Mouse (Mus musculus) hindbrain, embryonic 10.5 days (tissue): ENCODE results near the gene Akap5. TPM values are rescaled to one million over a fixed set of nuclear protein-coding genes. Genes with fewer than 3 reads are reported as not detected.

Experiments
- DNase-seq: peaks from one replicate; pipeline ENCODE4 v3.0.0-alpha.2; 2017; ENCODE audit warnings: low spot score
- H3K27ac ChIP-seq: fragments of 300-500 bp; sonication (generic); 2 replicates; pipeline ENCODE4 v1.5.1; 2016; ENCODE audit warnings: mild to moderate bottlenecking, moderate library complexity
- H3K27me3 ChIP-seq: fragments of 300-500 bp; sonication (generic); 2 replicates; pipeline ENCODE4 v1.6.1; 2016; ENCODE audit warnings: mild to moderate bottlenecking; ENCODE audit not compliant: poor library complexity, insufficient read depth, severe bottlenecking
- H3K36me3 ChIP-seq: fragments of 300-500 bp; sonication (generic); 2 replicates; pipeline ENCODE4 v1.6.1; 2016; ENCODE audit warnings: mild to moderate bottlenecking, moderate library complexity
- H3K4me1 ChIP-seq: fragments of 300-500 bp; sonication (generic); replicated peaks from 2 replicates; pipeline ENCODE4 v1.6.1; 2016; ENCODE audit warnings: mild to moderate bottlenecking
- H3K4me3 ChIP-seq: fragments of 300-500 bp; sonication (generic); 2 replicates; pipeline ENCODE4 v1.5.1; 2016; ENCODE audit warnings: mild to moderate bottlenecking, moderate library complexity
- H3K9me3 ChIP-seq: fragments of 300-500 bp; sonication (generic); 2 replicates; pipeline ENCODE4 v1.6.1; 2016; ENCODE audit warnings: mild to moderate bottlenecking, moderate library complexity
- WGBS: fragments of 180-500 bp; shearing (Covaris S2); methylation state at CpG from one replicate; pipeline ENCODE4 v1.1.7; 2016; 5-methylcytosine and 5-hydroxymethylcytosine counted together
- polyA plus RNA-seq: library from polyadenylated mRNA; unstranded; fragments of >200 nt; fragmentation: Nextera tagmentation; extraction: Ambion mirVana; gene quantifications from 2 replicates; pipeline ENCODE4 v1.2.1, GENCODE M21; 2016

The Akap5 gene
- polyA plus RNA-seq, 1 experiment from 2014 or later = 4.0 TPM

DNA sequence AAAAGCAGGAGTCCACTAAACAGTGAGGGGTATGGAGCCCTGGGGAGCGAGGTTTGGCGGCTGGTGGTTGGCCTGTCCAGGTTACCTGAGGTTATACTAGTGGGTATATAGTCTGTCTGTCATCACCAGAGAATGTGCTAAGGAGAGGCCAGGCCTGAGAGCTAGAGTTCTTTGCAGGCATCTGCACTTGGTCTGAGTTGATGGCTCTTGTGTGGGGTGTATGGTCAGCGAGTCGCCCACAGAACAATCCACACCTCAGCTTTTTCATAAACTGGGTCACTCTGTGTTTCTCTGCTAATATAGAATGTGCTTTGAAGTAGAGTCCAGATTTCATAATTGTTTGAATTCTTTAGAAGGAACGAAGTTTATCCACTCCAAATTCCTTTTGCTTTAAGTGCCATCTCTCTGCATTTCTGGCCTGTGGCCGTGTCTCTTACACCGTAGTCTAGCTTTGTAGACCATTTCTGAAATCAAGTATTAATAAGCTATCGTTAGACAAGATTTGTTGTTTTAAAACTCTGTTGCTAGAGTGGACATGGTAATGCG, 25.3 kb upstream of the Akap5 start:
- no peaks in the 10 kb centered on the region for H3K27me3 ChIP-seq
- no peak overlapping the region for H3K27ac ChIP-seq
- WGBS = 94% methylated on average over 9 of the region's 9 CpGs
- H3K36me3 ChIP-seq = peaks cover 95% of the 10 kb centered on the region
- DNase-seq = no peak
- no peaks in the 10 kb centered on the region for H3K4me1 ChIP-seq
- no peak overlapping the region for H3K4me3 ChIP-seq
- no peaks in the 10 kb centered on the region for H3K9me3 ChIP-seq

GRCm38 (mm10) chr12:76300367-76300766, 24.3 kb upstream of the Akap5 start:
- Histone ChIP-seq H3K27me3 (no peaks in the 10 kb centered on the region), H3K36me3 (peaks cover 94% of the 10 kb centered on the region), H3K27ac (no peak overlapping the region), H3K4me1 (no peaks in the 10 kb centered on the region), H3K9me3 (no peaks in the 10 kb centered on the region), H3K4me3 (no peak overlapping the region)
- no peak for DNase-seq
- 93% methylated on average over 10 of the region's 10 CpGs for WGBS

DNA sequence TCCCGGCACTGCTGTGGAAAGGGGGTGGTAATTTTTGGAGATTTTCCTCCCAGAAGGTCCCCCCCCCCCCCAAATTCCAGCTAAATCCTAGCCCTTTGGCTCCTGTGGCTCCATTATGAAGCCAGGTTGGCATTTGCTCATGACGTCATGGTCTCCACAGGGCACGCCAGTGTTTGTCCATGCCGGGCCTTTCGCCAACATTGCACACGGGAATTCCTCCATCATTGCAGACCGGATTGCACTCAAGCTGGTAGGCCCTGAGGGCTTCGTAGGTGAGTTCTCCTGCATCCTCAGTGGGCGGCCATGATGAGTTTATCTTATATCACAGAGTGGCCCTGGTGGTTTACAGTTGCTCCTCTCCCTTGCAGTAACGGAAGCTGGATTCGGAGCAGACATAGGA, 21.2 kb upstream of the Akap5 start:
- WGBS = 95% methylated on average over 11 of the region's 11 CpGs
- H3K27ac ChIP-seq = no peak overlapping the region

DNA sequence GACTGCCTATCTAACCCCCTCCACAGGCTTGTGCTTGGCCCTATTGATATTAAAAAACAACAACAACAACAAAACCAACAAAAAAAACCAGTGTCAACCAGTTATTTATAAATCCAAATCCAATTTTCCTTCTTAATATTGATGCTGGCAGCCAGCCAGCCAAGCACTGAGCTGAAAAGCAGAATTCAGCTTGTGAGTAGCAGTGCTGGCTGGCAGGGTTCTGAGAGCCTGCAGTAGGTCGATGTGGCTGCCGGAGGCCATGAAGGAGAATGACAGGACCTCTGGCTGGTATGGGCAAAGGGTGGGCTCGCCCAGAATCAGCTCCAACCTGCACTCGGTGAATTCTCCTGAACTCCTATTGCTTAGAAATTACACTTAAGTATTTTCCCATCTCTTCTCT, 20.5 kb upstream of the Akap5 start:
- H3K36me3 ChIP-seq = peaks cover 93% of the 10 kb centered on the region

More for the DNA sequence above, 21.2 kb upstream of the Akap5 start:
- H3K9me3 ChIP-seq = no peaks in the 10 kb centered on the region
- peaks cover 93% of the 10 kb centered on the region for H3K36me3 ChIP-seq
- H3K4me3 ChIP-seq = no peak overlapping the region
- H3K4me1 ChIP-seq = peaks cover 5% of the 10 kb centered on the region; the same call in 1 of the 2 replicates
- no peak for DNase-seq
- no peaks in the 10 kb centered on the region for H3K27me3 ChIP-seq

GRCm38 (mm10) chr12:76305107-76305506, 19.6 kb upstream of the Akap5 start:
- H3K27me3 ChIP-seq = no peaks in the 10 kb centered on the region
- H3K9me3 ChIP-seq = no peaks in the 10 kb centered on the region
- H3K36me3 ChIP-seq = peaks cover 89% of the 10 kb centered on the region
- peaks cover 5% of the 10 kb centered on the region; the same call in 1 of the 2 replicates for H3K4me1 ChIP-seq
- DNase-seq = no peak
- H3K27ac ChIP-seq = no peak overlapping the region
- WGBS = 90% methylated on average over 8 of the region's 8 CpGs
- no peak overlapping the region for H3K4me3 ChIP-seq

More for the DNA sequence above, 20.5 kb upstream of the Akap5 start:
- Histone ChIP-seq H3K9me3 (no peaks in the 10 kb centered on the region), H3K27me3 (no peaks in the 10 kb centered on the region), H3K27ac (no peak overlapping the region), H3K4me3 (no peak overlapping the region), H3K4me1 (peaks cover 5% of the 10 kb centered on the region; the same call in 1 of the 2 replicates)
- no peak for DNase-seq
- 90% methylated on average over 4 of the region's 4 CpGs for WGBS

DNA sequence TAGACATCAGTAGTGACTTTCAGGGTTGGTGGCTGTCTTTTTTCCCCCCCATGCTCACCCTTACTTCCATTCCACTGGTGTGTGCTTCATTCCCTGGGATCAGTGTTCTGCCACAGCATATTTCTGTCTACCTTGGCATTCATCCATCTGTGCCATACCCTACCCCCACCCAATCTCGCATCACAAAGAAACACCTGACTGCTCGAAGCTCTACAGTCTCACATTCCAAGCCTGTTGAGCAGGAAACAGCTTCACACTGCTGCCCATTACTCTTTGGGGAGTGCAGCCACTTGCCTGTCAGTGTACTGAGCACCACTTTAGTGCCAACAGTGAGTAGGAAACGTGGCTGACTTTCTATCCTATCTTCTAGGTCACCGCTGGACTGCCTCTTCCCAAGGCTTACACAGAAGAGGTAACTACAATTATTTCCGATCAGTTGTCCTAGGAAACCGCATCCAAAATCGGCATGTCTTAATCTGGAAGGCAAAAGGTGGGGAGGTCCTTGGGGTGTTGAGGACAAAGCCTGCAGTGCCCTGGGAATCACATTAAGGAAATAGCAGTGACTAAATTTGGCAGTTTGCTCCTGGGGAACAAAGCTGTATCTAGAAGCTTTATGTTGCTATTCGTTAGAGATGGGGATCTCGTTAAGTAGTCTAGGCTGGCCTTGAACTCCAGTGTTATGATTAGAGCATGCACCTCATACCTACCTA, 17.7 kb upstream of the Akap5 start:
- DNase-seq = no peak
- no peaks in the 10 kb centered on the region for H3K27me3 ChIP-seq
- 88% methylated on average over 9 of the region's 9 CpGs for WGBS
- H3K36me3 ChIP-seq = peaks cover 88% of the 10 kb centered on the region
- peak overlapping the region; percentile 40 for H3K27ac ChIP-seq
- H3K4me1 ChIP-seq = peaks cover 21% of the 10 kb centered on the region
- H3K9me3 ChIP-seq = no peaks in the 10 kb centered on the region
- no peak overlapping the region for H3K4me3 ChIP-seq

DNA sequence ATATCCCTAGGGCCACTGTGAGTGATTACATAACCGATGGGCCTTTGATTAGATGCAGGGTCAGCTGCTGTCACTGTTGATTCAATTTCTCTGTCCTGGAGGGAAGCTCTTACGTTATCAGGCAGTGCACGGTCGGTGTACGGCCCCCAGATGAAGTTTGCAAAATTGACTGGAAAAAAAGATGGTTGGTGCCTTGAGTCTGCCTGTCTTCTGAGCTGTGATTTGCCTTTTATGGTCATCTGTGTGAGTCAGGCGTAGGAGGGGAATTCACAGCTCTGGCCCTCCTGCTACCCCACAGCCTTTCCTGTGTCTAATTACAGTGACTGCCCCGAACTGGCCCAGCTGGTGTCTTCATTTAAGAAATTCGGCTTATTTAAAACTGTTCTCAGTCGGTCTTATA, 16.7 kb upstream of the Akap5 start:
- Histone ChIP-seq H3K27ac (peak overlapping the region; percentile 36), H3K36me3 (peaks cover 89% of the 10 kb centered on the region)
- WGBS = 68% methylated on average over 9 of the region's 9 CpGs

DNA sequence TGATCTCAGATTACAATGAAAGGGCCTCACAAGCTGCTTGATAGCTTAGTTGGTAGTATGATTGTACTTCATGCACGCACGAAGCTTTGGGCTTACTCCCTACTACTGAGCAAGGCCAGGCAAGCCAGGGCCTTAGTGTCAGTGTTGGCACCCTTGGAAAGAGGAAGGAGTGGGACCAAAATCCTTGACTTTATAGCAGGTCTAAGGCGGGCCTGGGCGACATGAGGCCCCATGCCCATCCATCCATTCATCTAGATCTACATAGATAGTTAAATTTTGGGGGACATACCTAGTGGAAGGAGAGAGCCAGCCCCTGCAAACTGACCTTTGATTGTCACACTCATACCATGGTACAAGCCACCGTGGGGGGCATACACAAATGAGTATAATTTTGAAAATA, 16.3 kb upstream of the Akap5 start:
- no peak for DNase-seq
- 88% methylated on average over 5 of the region's 5 CpGs for WGBS
- Histone ChIP-seq H3K27me3 (no peaks in the 10 kb centered on the region), H3K4me3 (no peak overlapping the region), H3K27ac (peak overlapping the region; percentile 69; the same call in 1 of the 2 replicates), H3K9me3 (no peaks in the 10 kb centered on the region), H3K4me1 (peaks cover 21% of the 10 kb centered on the region), H3K36me3 (peaks cover 89% of the 10 kb centered on the region)

More for the DNA sequence above, 16.7 kb upstream of the Akap5 start:
- Histone ChIP-seq H3K4me3 (no peak overlapping the region), H3K4me1 (peaks cover 21% of the 10 kb centered on the region), H3K9me3 (no peaks in the 10 kb centered on the region), H3K27me3 (no peaks in the 10 kb centered on the region)
- peak; percentile 19 for DNase-seq

DNA sequence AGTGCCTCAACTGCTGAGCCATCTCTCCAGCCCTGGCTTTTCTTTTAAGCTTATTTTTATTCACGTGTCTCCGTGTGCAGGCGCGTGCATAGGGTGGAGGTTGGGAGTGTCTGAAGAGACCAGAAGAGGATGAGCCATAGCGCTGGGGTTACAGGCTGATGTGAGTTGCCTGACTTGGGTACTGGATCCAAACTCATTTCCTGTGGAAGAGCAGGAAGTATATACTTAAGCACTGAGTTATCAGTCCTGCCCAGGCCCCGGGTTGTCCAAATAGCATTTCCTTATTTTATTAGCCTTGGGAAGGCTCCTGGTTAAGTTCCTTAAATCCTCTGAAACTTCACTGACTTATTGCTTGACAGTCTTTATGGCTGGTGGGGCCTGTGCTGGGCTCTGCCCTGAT, 14.7 kb upstream of the Akap5 start:
- H3K27ac ChIP-seq = no peak overlapping the region
- no peak overlapping the region for H3K4me3 ChIP-seq
- H3K36me3 ChIP-seq = peaks cover 90% of the 10 kb centered on the region
- H3K9me3 ChIP-seq = no peaks in the 10 kb centered on the region
- H3K27me3 ChIP-seq = no peaks in the 10 kb centered on the region
- peaks cover 21% of the 10 kb centered on the region for H3K4me1 ChIP-seq
- no peak for DNase-seq
- WGBS = 90% methylated on average over 6 of the region's 6 CpGs

- DNase-seq = peak; percentile 13
- WGBS = 77% methylated on average over 6 of the region's 6 CpGs
- H3K4me1 ChIP-seq = peaks cover 21% of the 10 kb centered on the region
- peaks cover 88% of the 10 kb centered on the region for H3K36me3 ChIP-seq
- peak overlapping the region; percentile 53; the same call in 1 of the 2 replicates for H3K27ac ChIP-seq
- no peak overlapping the region for H3K4me3 ChIP-seq
- no peaks in the 10 kb centered on the region for H3K9me3 ChIP-seq
- H3K27me3 ChIP-seq = no peaks in the 10 kb centered on the region
These were observed 14.1 kb upstream of the Akap5 start for GRCm38 (mm10) chr12:76310633-76311032.

- peak overlapping the region; percentile 53; the same call in 1 of the 2 replicates for H3K27ac ChIP-seq
- no peaks in the 10 kb centered on the region for H3K9me3 ChIP-seq
- H3K4me3 ChIP-seq = no peak overlapping the region
- peaks cover 83% of the 10 kb centered on the region for H3K36me3 ChIP-seq
- no peaks in the 10 kb centered on the region for H3K27me3 ChIP-seq
- 95% methylated on average over 9 of the region's 9 CpGs for WGBS
- H3K4me1 ChIP-seq = peaks cover 21% of the 10 kb centered on the region
- DNase-seq = no peak
These were observed 13.5 kb upstream of the Akap5 start for GRCm38 (mm10) chr12:76311227-76311626.

DNA sequence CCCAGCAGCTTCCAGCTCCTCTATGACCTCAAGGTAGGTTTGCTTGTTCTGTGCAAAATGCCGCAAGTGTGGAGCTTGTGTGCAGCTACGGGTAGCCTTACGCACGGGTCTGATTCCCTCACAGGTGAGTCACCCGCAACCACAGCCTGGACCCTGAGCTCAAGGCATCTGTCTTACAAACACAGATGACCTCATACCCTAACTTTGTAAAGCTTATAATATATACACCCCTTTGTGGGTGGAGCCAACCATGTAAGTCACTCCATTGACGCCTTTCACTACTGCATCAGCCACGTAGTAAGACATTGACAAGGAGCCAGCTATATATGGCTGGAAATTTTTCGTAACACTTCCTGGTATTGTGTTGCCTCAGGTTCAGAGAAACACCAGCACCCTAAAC, 12.7 kb upstream of the Akap5 start:
- Histone ChIP-seq H3K27me3 (no peaks in the 10 kb centered on the region), H3K36me3 (peaks cover 80% of the 10 kb centered on the region), H3K4me3 (no peak overlapping the region), H3K4me1 (peaks cover 18% of the 10 kb centered on the region), H3K27ac (no peak overlapping the region), H3K9me3 (no peaks in the 10 kb centered on the region)
- WGBS = 94% methylated on average over 8 of the region's 8 CpGs
- no peak for DNase-seq
